Mouse (Mus musculus) limb, embryonic 15.5 days (tissue): ENCODE data around the gene Cers6. TPM values are rescaled to one million over a fixed set of nuclear protein-coding genes. Genes with fewer than 3 reads are reported as not detected.

Source experiments
- ATAC-seq: fragments of 200-750 bp; cut with Nextera tagmentation; 2 replicates; pipeline ENCODE4 v1.8.0; 2017; ENCODE audit warnings: low read depth, moderate TSS enrichment; ENCODE audit not compliant: insufficient number of reproducible peaks, low FRiP score, low TSS enrichment
- H3K27ac ChIP-seq: fragments of 300-500 bp; sonication (generic); 2 replicates; pipeline ENCODE4 v1.5.1; 2015; ENCODE audit warnings: moderate library complexity, mild to moderate bottlenecking, inconsistent platforms
- H3K27me3 ChIP-seq: fragments of 300-500 bp; sonication (generic); 2 replicates; pipeline ENCODE4 v1.6.1; 2015; ENCODE audit warnings: inconsistent platforms
- H3K36me3 ChIP-seq: fragments of 300-500 bp; sonication (generic); 2 replicates; pipeline ENCODE4 v1.6.1; 2015; ENCODE audit warnings: inconsistent platforms
- H3K4me1 ChIP-seq: fragments of 300-500 bp; sonication (generic); 2 replicates; pipeline ENCODE4 v1.6.1; 2015; ENCODE audit warnings: inconsistent platforms
- H3K4me2 ChIP-seq: fragments of 300-500 bp; sonication (generic); 2 replicates; pipeline ENCODE4 v1.6.1; 2015; ENCODE audit warnings: mild to moderate bottlenecking, inconsistent platforms
- H3K4me3 ChIP-seq: fragments of 300-500 bp; sonication (generic); 2 replicates; pipeline ENCODE4 v1.5.1; 2015; ENCODE audit warnings: mild to moderate bottlenecking, inconsistent platforms
- H3K9ac ChIP-seq: fragments of 300-500 bp; sonication (generic); 2 replicates; pipeline ENCODE4 v1.6.1; 2015; ENCODE audit warnings: inconsistent platforms
- H3K9me3 ChIP-seq: fragments of 300-500 bp; sonication (generic); 2 replicates; pipeline ENCODE4 v1.6.1; 2016; ENCODE audit warnings: inconsistent platforms
- WGBS: fragments of 180-500 bp; shearing (Covaris S2); methylation state at CpG from one replicate; pipeline ENCODE4 v1.1.7; 2015; 5-methylcytosine and 5-hydroxymethylcytosine counted together
- polyA plus RNA-seq: library from polyadenylated mRNA; unstranded; fragments of >200 nt; fragmentation: Nextera tagmentation; extraction: Ambion mirVana; gene quantifications from 2 replicates; pipeline ENCODE4 v1.2.1, GENCODE M21; 2015

The Cers6 gene
- polyA plus RNA-seq, 1 experiment from 2014 or later: 27.6 TPM

- Histone ChIP-seq H3K36me3 (no peaks in the 10 kb centered on the region), H3K4me3 (no peak overlapping the region), H3K9me3 (no peaks in the 10 kb centered on the region), H3K4me2 (no peak overlapping the region), H3K4me1 (peaks cover 16% of the 10 kb centered on the region), H3K27ac (0 out of 2 replicates have a peak overlapping the region, but pooled peaks have one; percentile 33), H3K9ac (no peak overlapping the region), H3K27me3 (no peaks in the 10 kb centered on the region)
- ATAC-seq: 0 out of 2 replicates have a peak, but pooled peaks have one; percentile 1
- 35% methylated on average over 6 of the region's 6 CpGs for WGBS
These were observed 114.5 kb downstream of the Cers6 start for GRCm38 (mm10) chr2:68975780-68976179.

GRCm38 (mm10) chr2:68978244-68978643 lies 117.0 kb downstream of the Cers6 start:
- no peak for ATAC-seq
- no peak overlapping the region for H3K4me3 ChIP-seq
- no peaks in the 10 kb centered on the region for H3K9me3 ChIP-seq
- peaks cover 19% of the 10 kb centered on the region for H3K4me1 ChIP-seq
- H3K4me2 ChIP-seq: no peak overlapping the region
- H3K27me3 ChIP-seq: no peaks in the 10 kb centered on the region
- H3K36me3 ChIP-seq: no peaks in the 10 kb centered on the region
- H3K27ac ChIP-seq: 0 out of 2 replicates have a peak overlapping the region, but pooled peaks have one; percentile 17
- 37% methylated on average over 9 of the region's 9 CpGs for WGBS
- H3K9ac ChIP-seq: no peak overlapping the region

- no peak overlapping the region for H3K4me2 ChIP-seq
- no peaks in the 10 kb centered on the region for H3K9me3 ChIP-seq
- H3K27me3 ChIP-seq: no peaks in the 10 kb centered on the region
- no peak overlapping the region for H3K9ac ChIP-seq
- H3K4me1 ChIP-seq: peaks cover 19% of the 10 kb centered on the region
- H3K36me3 ChIP-seq: no peaks in the 10 kb centered on the region
- H3K4me3 ChIP-seq: no peak overlapping the region
- WGBS: 56% methylated on average over 12 of the region's 12 CpGs
- H3K27ac ChIP-seq: 0 out of 2 replicates have a peak overlapping the region, but pooled peaks have one; percentile 17
- ATAC-seq: no peak
These were observed 117.7 kb downstream of the Cers6 start for GRCm38 (mm10) chr2:68978660-68979604.

DNA sequence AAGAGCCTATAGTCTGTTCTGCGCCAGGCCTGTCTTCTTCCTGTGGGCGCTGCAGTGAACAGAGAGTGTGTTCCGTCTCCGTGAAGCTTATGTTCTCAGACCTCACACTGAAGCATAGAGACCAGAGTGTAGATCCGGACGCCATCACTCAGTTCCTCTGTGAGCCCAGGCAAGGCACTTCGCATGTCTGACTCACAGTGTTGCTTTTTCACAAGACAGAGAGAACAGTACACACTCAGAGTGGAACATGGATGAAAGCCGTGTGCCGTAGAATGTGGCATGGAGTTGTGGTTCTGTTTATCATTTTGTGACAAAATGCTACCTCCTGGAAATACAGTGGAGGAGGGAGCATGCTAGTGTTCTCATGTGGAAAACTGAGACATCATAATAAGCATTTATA lies 120.1 kb downstream of the Cers6 start:
- ATAC-seq: no peak
- no peaks in the 10 kb centered on the region for H3K27me3 ChIP-seq

GRCm38 (mm10) chr2:68981756-68982409 lies 120.6 kb downstream of the Cers6 start:
- H3K4me2 ChIP-seq: no peak overlapping the region
- 73% methylated on average over 11 of the region's 11 CpGs for WGBS
- no peak overlapping the region for H3K4me3 ChIP-seq
- ATAC-seq: no peak
- no peaks in the 10 kb centered on the region for H3K9me3 ChIP-seq
- no peaks in the 10 kb centered on the region for H3K27me3 ChIP-seq
- H3K27ac ChIP-seq: no peak overlapping the region
- H3K9ac ChIP-seq: no peak overlapping the region
- H3K4me1 ChIP-seq: peaks cover 7% of the 10 kb centered on the region
- H3K36me3 ChIP-seq: no peaks in the 10 kb centered on the region

More for the DNA sequence above, 120.1 kb downstream of the Cers6 start:
- Histone ChIP-seq H3K9ac (no peak overlapping the region), H3K4me2 (no peak overlapping the region), H3K4me1 (peaks cover 7% of the 10 kb centered on the region), H3K9me3 (no peaks in the 10 kb centered on the region), H3K36me3 (no peaks in the 10 kb centered on the region), H3K27ac (no peak overlapping the region), H3K4me3 (no peak overlapping the region)
- WGBS: 80% methylated on average over 9 of the region's 9 CpGs

GRCm38 (mm10) chr2:68982979-68983378 lies 121.7 kb downstream of the Cers6 start:
- no peak for ATAC-seq
- no peak overlapping the region for H3K4me3 ChIP-seq
- H3K9me3 ChIP-seq: no peaks in the 10 kb centered on the region
- peaks cover 4% of the 10 kb centered on the region for H3K4me1 ChIP-seq
- H3K27me3 ChIP-seq: no peaks in the 10 kb centered on the region
- H3K9ac ChIP-seq: no peak overlapping the region
- no peak overlapping the region for H3K27ac ChIP-seq
- no peaks in the 10 kb centered on the region for H3K36me3 ChIP-seq
- 65% methylated on average over 3 of the region's 3 CpGs for WGBS
- no peak overlapping the region for H3K4me2 ChIP-seq

GRCm38 (mm10) chr2:68983431-68983830 lies 122.2 kb downstream of the Cers6 start:
- WGBS: 67% methylated on average over 3 of the region's 3 CpGs
- Histone ChIP-seq H3K9ac (no peak overlapping the region), H3K36me3 (no peaks in the 10 kb centered on the region), H3K4me3 (no peak overlapping the region), H3K4me2 (no peak overlapping the region), H3K9me3 (no peaks in the 10 kb centered on the region), H3K27me3 (no peaks in the 10 kb centered on the region), H3K27ac (no peak overlapping the region), H3K4me1 (peaks cover 3% of the 10 kb centered on the region; the same call in 1 of the 2 replicates)
- no peak for ATAC-seq

GRCm38 (mm10) chr2:68989117-68989516 lies 127.9 kb downstream of the Cers6 start:
- Histone ChIP-seq H3K9me3 (no peaks in the 10 kb centered on the region), H3K4me1 (no peaks in the 10 kb centered on the region), H3K4me2 (no peak overlapping the region), H3K27ac (no peak overlapping the region), H3K36me3 (no peaks in the 10 kb centered on the region), H3K27me3 (no peaks in the 10 kb centered on the region), H3K9ac (no peak overlapping the region), H3K4me3 (no peak overlapping the region)
- ATAC-seq: no peak
- 95% methylated on average over 6 of the region's 6 CpGs for WGBS

- Histone ChIP-seq H3K4me3 (no peak overlapping the region), H3K36me3 (no peaks in the 10 kb centered on the region), H3K4me2 (no peak overlapping the region), H3K9me3 (no peaks in the 10 kb centered on the region), H3K9ac (no peak overlapping the region), H3K4me1 (0 out of 2 replicates have a peak, but pooled peaks cover 2% of the 10 kb centered on the region), H3K27me3 (no peaks in the 10 kb centered on the region), H3K27ac (no peak overlapping the region)
- 90% methylated on average over 5 of the region's 5 CpGs for WGBS
- ATAC-seq: no peak
These were observed 131.4 kb downstream of the Cers6 start for GRCm38 (mm10) chr2:68992629-68993028.

- no peak overlapping the region for H3K27ac ChIP-seq
- ATAC-seq: no peak
These were observed 133.2 kb downstream of the Cers6 start for GRCm38 (mm10) chr2:68994441-68994840.

DNA sequence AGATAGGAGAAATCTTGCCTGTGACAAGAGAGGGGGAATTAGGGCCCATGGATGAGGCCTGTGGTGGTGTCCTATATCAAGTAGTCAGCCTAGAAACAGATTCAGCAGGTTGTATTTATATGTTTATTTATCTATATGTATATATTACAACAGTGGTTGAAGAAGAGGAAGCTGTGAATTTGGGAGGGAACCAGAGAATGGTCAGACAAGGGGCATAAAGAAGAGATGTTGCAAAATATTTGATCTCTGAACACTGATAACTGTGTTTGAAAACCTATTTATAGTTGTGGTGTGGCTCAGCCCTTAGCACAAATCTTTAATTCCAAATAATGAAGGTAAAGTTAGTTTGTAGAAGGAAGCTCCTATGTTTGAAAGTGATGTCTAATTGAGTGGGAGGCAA lies 134.5 kb downstream of the Cers6 start:
- H3K4me2 ChIP-seq: no peak overlapping the region
- H3K27me3 ChIP-seq: no peaks in the 10 kb centered on the region
- H3K36me3 ChIP-seq: no peaks in the 10 kb centered on the region
- no peak for ATAC-seq
- H3K9me3 ChIP-seq: no peaks in the 10 kb centered on the region
- H3K4me3 ChIP-seq: no peak overlapping the region
- no peak overlapping the region for H3K27ac ChIP-seq
- no peak overlapping the region for H3K9ac ChIP-seq
- 0 out of 2 replicates have a peak, but pooled peaks cover 2% of the 10 kb centered on the region for H3K4me1 ChIP-seq

More at GRCm38 (mm10) chr2:68994441-68994840, 133.2 kb downstream of the Cers6 start:
- no peak overlapping the region for H3K4me3 ChIP-seq
- no peaks in the 10 kb centered on the region for H3K9me3 ChIP-seq
- no peaks in the 10 kb centered on the region for H3K36me3 ChIP-seq
- H3K4me1 ChIP-seq: 0 out of 2 replicates have a peak, but pooled peaks cover 2% of the 10 kb centered on the region
- H3K27me3 ChIP-seq: no peaks in the 10 kb centered on the region
- H3K9ac ChIP-seq: no peak overlapping the region
- no peak overlapping the region for H3K4me2 ChIP-seq

DNA sequence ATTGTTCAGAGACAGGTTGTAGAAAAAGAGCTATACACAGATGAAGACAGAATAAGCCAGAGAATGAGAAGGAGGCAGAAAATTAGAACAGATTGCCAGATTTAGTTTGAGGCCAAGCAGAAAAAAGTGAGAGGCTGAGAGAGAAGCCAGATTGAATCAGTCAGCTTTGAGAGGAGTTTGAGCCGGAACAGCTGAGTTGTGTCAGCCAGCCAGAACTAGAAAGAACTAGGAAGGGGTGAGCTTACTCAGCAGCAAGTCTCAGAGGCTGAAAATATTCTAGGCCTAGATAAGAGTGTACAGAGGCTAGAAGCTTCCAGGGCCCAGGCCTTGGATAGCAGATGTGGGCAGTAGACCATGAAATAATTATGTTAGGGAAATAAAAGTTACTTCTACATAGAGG lies 135.0 kb downstream of the Cers6 start:
- ATAC-seq: no peak
- H3K4me3 ChIP-seq: no peak overlapping the region

More for the DNA sequence above, 135.0 kb downstream of the Cers6 start:
- Histone ChIP-seq H3K27me3 (no peaks in the 10 kb centered on the region), H3K4me2 (no peak overlapping the region), H3K9ac (no peak overlapping the region), H3K4me1 (0 out of 2 replicates have a peak, but pooled peaks cover 2% of the 10 kb centered on the region), H3K27ac (no peak overlapping the region), H3K36me3 (no peaks in the 10 kb centered on the region), H3K9me3 (no peaks in the 10 kb centered on the region)
- 93% methylated on average over 1 of the region's 1 CpGs for WGBS
